Comparison of ENCODE assay signal across 15 mouse cellular contexts in the genomic region with DNA sequence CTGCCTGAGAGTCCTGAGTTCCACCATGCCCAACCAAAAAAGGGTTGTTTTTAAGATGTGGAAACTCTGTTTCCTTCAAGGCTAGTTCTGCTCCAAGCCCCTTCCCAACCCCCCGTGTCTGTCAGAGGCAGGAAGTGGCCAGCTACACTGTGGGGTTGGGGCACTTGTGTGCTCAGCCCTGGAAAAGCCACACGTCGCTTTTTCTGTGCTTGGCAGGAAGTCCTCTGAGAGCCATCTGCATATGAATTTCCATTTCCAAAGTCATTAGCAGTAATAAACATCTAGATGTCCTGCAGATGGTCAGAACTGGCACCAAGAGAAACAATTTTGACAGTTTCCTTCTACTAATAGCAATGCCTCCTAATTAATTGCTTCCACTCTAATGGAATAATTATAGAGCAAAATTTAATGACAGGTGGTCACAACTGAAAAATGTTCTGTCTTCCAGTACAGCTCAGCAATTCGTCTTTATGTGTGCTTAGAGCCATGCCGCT. TPM values are rescaled to one million over a fixed set of nuclear protein-coding genes. Genes with fewer than 3 reads are reported as not detected.
DNase-seq lines count a peak whose midpoint lies in the region; ATAC-seq lines count a peak whose summit lies in the region.
"Had no signal": no experiment of that assay in that cellular context is flagged by ENCODE, and none has a peak within 500 bp of the region (broad histone marks: within the 10 kb centered on the region; RNA-seq: fewer than 3 reads in every experiment).

No protein-coding gene starts in this region.

- no peak overlapping the region for H3K4me3 ChIP-seq in forebrain, embryonic 15.5 days
- H3K4me3 ChIP-seq in forebrain, embryonic 12.5 days (replicated peaks), result no peak overlapping the region
- H3K4me3 ChIP-seq: embryonic facial prominence, embryonic 10.5 days; limb, embryonic 15.5 days; midbrain, embryonic 10.5 days; neural tube, embryonic 12.5 days had no signal

- no peak overlapping the region for H3K4me2 ChIP-seq in forebrain, embryonic 15.5 days (replicated peaks)
- H3K4me2 ChIP-seq in forebrain, embryonic 12.5 days, result no peak overlapping the region
- H3K4me2 ChIP-seq: limb, embryonic 15.5 days; neural tube, embryonic 12.5 days had no signal

- ATAC-seq in forebrain, embryonic 15.5 days (replicated peaks), result peak; percentile 77
- ATAC-seq in forebrain, embryonic 12.5 days (ENCODE audit: low FRiP score), result no peak
- ATAC-seq: intestine, embryonic 16.5 days had no signal

- no peak overlapping the region for H3K27ac ChIP-seq in forebrain, embryonic 15.5 days (replicated peaks)
- no peak overlapping the region for H3K27ac ChIP-seq in forebrain, embryonic 12.5 days
- H3K27ac ChIP-seq: embryonic facial prominence, embryonic 10.5 days; limb, embryonic 15.5 days; midbrain, embryonic 10.5 days; neural tube, embryonic 12.5 days had no signal

- H3K9me3 ChIP-seq in forebrain, embryonic 15.5 days, result no peaks in the 10 kb centered on the region
- no peaks in the 10 kb centered on the region for H3K9me3 ChIP-seq in forebrain, embryonic 12.5 days
- H3K9me3 ChIP-seq: embryonic facial prominence, embryonic 10.5 days; limb, embryonic 15.5 days; midbrain, embryonic 10.5 days; neural tube, embryonic 12.5 days had no signal

- peak; percentile 6 for DNase-seq in CD4-positive, CD25-positive, alpha-beta regulatory T cell, adult 2 months (ENCODE audit: low read depth, low spot score)
- DNase-seq in cerebellum, adult 8-10 months, result peak; percentile 27
- peak; percentile 43 for DNase-seq in liver
- DNase-seq in right cerebral cortex, postnatal 10 days (ENCODE audit: low spot score in 2 of 2), result no peak
- DNase-seq in kidney, adult 18-20 months, result no peak
- no peak for DNase-seq in gastrocnemius, postnatal 14 days
- DNase-seq: adrenal gland, postnatal 25 days; right cerebral cortex, adult 18-20 months had no signal

- no peaks in the 10 kb centered on the region for H3K4me1 ChIP-seq in forebrain, embryonic 15.5 days
- H3K4me1 ChIP-seq in forebrain, embryonic 12.5 days, result no peaks in the 10 kb centered on the region; the same call in 1 of the 2 replicates
- H3K4me1 ChIP-seq: embryonic facial prominence, embryonic 10.5 days; limb, embryonic 15.5 days; midbrain, embryonic 10.5 days; neural tube, embryonic 12.5 days had no signal

- H3K9ac ChIP-seq in forebrain, embryonic 15.5 days (replicated peaks), result no peak overlapping the region
- no peak overlapping the region for H3K9ac ChIP-seq in forebrain, embryonic 12.5 days
- H3K9ac ChIP-seq: limb, embryonic 15.5 days; neural tube, embryonic 12.5 days had no signal

- peaks cover 57% of the 10 kb centered on the region for H3K36me3 ChIP-seq in forebrain, embryonic 15.5 days
- H3K36me3 ChIP-seq in forebrain, embryonic 12.5 days (replicated peaks), result peaks cover 60% of the 10 kb centered on the region

- WGBS in forebrain, embryonic 15.5 days, result 60% methylated on average over 5 of the region's 5 CpGs
- WGBS in forebrain, embryonic 12.5 days, result 76% methylated on average over 5 of the region's 5 CpGs

- H3K27me3 ChIP-seq in forebrain, embryonic 15.5 days, result no peaks in the 10 kb centered on the region
- no peaks in the 10 kb centered on the region for H3K27me3 ChIP-seq in forebrain, embryonic 12.5 days
- H3K27me3 ChIP-seq: limb, embryonic 15.5 days; neural tube, embryonic 12.5 days had no signal

- intact Hi-C loops in gastrocnemius, postnatal 14 days (cut with DNase I; ENCODE audit: low total_unique reads), result no loop called here

RNA-seq across cellular contexts. Expression of a gene that starts 35.1 kb away (rescaled TPM):
- polyA plus RNA-seq in forebrain, embryonic 15.5 days (2015; fragmentation: Nextera tagmentation; extraction: Ambion mirVana), result 47.8 and 48.6 TPM in 2 replicates
- polyA plus RNA-seq in forebrain, embryonic 12.5 days (2016; fragmentation: Nextera tagmentation; extraction: Ambion mirVana), result 41.4 and 42.1 TPM in 2 replicates
- total RNA-seq in gastrocnemius, postnatal 14 days (2021), result 1 to 10 TPM; 8.6 to 8.8 TPM

RNA-seq across cellular contexts. Expression of a gene that starts 54.4 kb away (rescaled TPM):
- polyA plus RNA-seq in forebrain, embryonic 15.5 days (2015; fragmentation: Nextera tagmentation; extraction: Ambion mirVana), result 34.6 and 35.9 TPM in 2 replicates
- 89.3 and 98.1 TPM in 2 replicates for polyA plus RNA-seq in forebrain, embryonic 12.5 days (2016; fragmentation: Nextera tagmentation; extraction: Ambion mirVana)
- 1 to 10 TPM; 5.6 to 6.0 TPM for total RNA-seq in gastrocnemius, postnatal 14 days (2021)

Comparison
In these comparisons a context has a peak if more than half of its experiments do, and no peak if none do; other contexts are left out.
1. DNase-seq: peak in CD4-positive, CD25-positive, alpha-beta regulatory T cell, adult 2 months (single experiment), cerebellum, adult 8-10 months (single experiment) and liver (single experiment); none in right cerebral cortex, postnatal 10 days (0 of 2), kidney, adult 18-20 months (single experiment) and gastrocnemius, postnatal 14 days (single experiment).